Mouse (Mus musculus) heart, embryonic 14.5 days (tissue): ENCODE data around the gene Slc16a8. TPM values are rescaled to one million over a fixed set of nuclear protein-coding genes. Genes with fewer than 3 reads are reported as not detected.

Experiments used
- ATAC-seq: fragments of 200-750 bp; cut with Nextera tagmentation; 2 replicates; pipeline ENCODE4 v1.8.0; 2017; ENCODE audit warnings: low read depth, moderate TSS enrichment; ENCODE audit not compliant: insufficient number of reproducible peaks, insufficient read depth, low FRiP score
- H3K27ac ChIP-seq, 2 experiments: fragments of 200-500 bp in 1 of 2; fragments of 300-500 bp in 1 of 2; sonication (generic) in 1 of 2; replicated peaks in 1 of 2; 2 replicates each; pipeline ENCODE4 v1.5.1; 2012 to 2014; ENCODE audit warnings: low read depth in 2 of 2, low read length in 2 of 2, control low read depth in 1 of 2, mild to moderate bottlenecking in 1 of 2, mixed read lengths in 1 of 2; ENCODE audit not compliant: control insufficient read depth in 1 of 2, insufficient read depth in 1 of 2
- H3K27me3 ChIP-seq: fragments of 300-500 bp; sonication (generic); 2 replicates; pipeline ENCODE4 v1.6.1; 2014; ENCODE audit warnings: mild to moderate bottlenecking, low read length, control low read depth; ENCODE audit not compliant: control insufficient read depth, insufficient read depth
- H3K36me3 ChIP-seq: fragments of 300-500 bp; sonication (generic); 2 replicates; pipeline ENCODE4 v1.6.1; 2014; ENCODE audit warnings: mild to moderate bottlenecking, control low read depth, low read length, mixed read lengths; ENCODE audit not compliant: control insufficient read depth, insufficient read depth
- H3K4me1 ChIP-seq, 2 experiments: fragments of 200-500 bp in 1 of 2; fragments of 300-500 bp in 1 of 2; sonication (generic) in 1 of 2; 2 replicates each; pipeline ENCODE4 v1.6.1; 2012 to 2014; ENCODE audit warnings: low read length in 2 of 2, control low read depth in 1 of 2, mixed read lengths in 1 of 2; ENCODE audit not compliant: control insufficient read depth in 2 of 2, insufficient read depth in 2 of 2
- H3K4me2 ChIP-seq: fragments of 300-500 bp; sonication (generic); 2 replicates; pipeline ENCODE4 v1.6.1; 2014; ENCODE audit warnings: mild to moderate bottlenecking, low read length
- H3K4me3 ChIP-seq, 2 experiments: fragments of 200-500 bp in 1 of 2; fragments of 300-500 bp in 1 of 2; sonication (generic) in 1 of 2; 2 replicates each; pipeline ENCODE4 v1.5.1; 2012 to 2014; ENCODE audit warnings: low read length in 2 of 2, mild to moderate bottlenecking in 2 of 2, control low read depth in 1 of 2, low read depth in 1 of 2, moderate library complexity in 1 of 2; ENCODE audit not compliant: control insufficient read depth in 1 of 2, insufficient read depth in 1 of 2
- H3K9ac ChIP-seq: fragments of 300-500 bp; sonication (generic); 2 replicates; pipeline ENCODE4 v1.6.1; 2014; ENCODE audit warnings: mild to moderate bottlenecking, low read length
- H3K9me3 ChIP-seq: fragments of 300-500 bp; sonication (generic); 2 replicates; pipeline ENCODE4 v1.6.1; 2016; ENCODE audit warnings: low read length, control low read depth; ENCODE audit not compliant: control insufficient read depth
- WGBS: fragments of 180-500 bp; shearing (Covaris S2); extraction: QIAGEN DNeasy Blood & Tissue Kit; methylation state at CpG from one replicate; pipeline ENCODE4 v1.1.7; 2014; 5-methylcytosine and 5-hydroxymethylcytosine counted together
- polyA plus RNA-seq: library from polyadenylated mRNA; unstranded; fragments of >200 nt; fragmentation: Nextera tagmentation; extraction: Ambion mirVana; gene quantifications from 2 replicates; pipeline ENCODE4 v1.2.1, GENCODE M21; 2014

The Slc16a8 gene
- polyA plus RNA-seq, 1 experiment from 2014 or later: 0.28 TPM

DNA sequence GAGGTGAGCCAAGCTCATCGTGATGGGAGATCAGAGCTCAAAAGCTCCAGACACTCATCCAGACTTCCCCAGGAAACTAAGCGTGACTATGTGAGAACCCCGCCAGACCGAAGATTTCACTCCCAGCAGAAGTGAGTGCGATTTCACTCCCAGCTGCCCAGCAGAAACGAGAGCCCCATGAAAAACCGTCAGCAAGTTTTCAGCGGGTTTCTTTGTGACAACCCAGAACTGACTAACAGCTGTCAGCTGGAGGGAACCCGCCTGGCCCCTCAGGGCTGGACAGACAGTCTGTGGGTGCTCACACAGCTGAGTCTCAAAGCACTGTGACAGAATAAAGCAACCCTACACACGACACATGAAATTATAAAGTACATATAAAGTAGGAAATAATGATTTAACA is 23.2 kb upstream of the Slc16a8 start:
- no peak overlapping the region for H3K27ac ChIP-seq
- ATAC-seq: no peak

DNA sequence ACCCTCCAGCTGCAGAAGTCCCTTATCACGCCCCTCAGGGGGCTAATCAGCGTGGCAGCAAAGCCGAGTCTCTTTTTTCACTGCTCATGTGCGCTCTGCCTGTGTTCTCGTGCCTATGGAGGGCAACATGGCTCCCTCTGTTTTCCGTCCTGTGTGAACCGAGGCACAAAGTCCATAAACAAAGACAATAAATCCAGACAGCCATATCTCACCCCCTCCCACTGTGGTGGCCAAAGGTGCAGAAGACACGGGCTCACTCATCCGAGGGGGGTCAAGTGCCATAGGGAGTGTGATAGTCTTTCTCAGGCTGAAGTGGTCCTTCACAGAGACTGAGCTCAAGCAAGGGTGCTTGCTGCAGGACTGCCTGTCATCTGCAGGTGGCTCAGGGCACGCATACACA is 18.5 kb upstream of the Slc16a8 start:
- Histone ChIP-seq H3K27ac (no peak overlapping the region), H3K4me2 (no peak overlapping the region), H3K27me3 (no peaks in the 10 kb centered on the region), H3K4me1 (peaks cover 4 to 7% of the 10 kb centered on the region in 2 experiments; a peak in 2 of 4 replicates), H3K36me3 (no peaks in the 10 kb centered on the region), H3K9ac (no peak overlapping the region), H3K9me3 (no peaks in the 10 kb centered on the region), H3K4me3 (no peak overlapping the region)
- ATAC-seq: no peak
- 41% methylated on average over 10 of the region's 10 CpGs for WGBS

More for the DNA sequence above, 23.2 kb upstream of the Slc16a8 start:
- H3K36me3 ChIP-seq: no peaks in the 10 kb centered on the region
- 0 out of 4 replicates have a peak, but pooled peaks cover 0 to 3% of the 10 kb centered on the region in 2 experiments for H3K4me1 ChIP-seq
- H3K4me3 ChIP-seq: no peak overlapping the region
- no peak overlapping the region for H3K4me2 ChIP-seq
- H3K9me3 ChIP-seq: 0 out of 2 replicates have a peak, but pooled peaks cover 3% of the 10 kb centered on the region
- H3K9ac ChIP-seq: no peak overlapping the region
- H3K27me3 ChIP-seq: no peaks in the 10 kb centered on the region
- WGBS: 56% methylated on average over 10 of the region's 10 CpGs

- H3K4me1 ChIP-seq: peaks cover 4 to 7% of the 10 kb centered on the region in 2 experiments; a peak in 2 of 4 replicates
- H3K27ac ChIP-seq: no peak overlapping the region
- no peaks in the 10 kb centered on the region for H3K36me3 ChIP-seq
- no peak for ATAC-seq
- H3K27me3 ChIP-seq: peaks cover 11% of the 10 kb centered on the region
- H3K9ac ChIP-seq: peak overlapping the region; percentile 55; the same call in 1 of the 2 replicates
- H3K9me3 ChIP-seq: no peaks in the 10 kb centered on the region
- peak overlapping the region; percentile 12 to 36; a peak in 3 of 4 replicates for H3K4me3 ChIP-seq
- H3K4me2 ChIP-seq: peak overlapping the region; percentile 72
- WGBS: 18% methylated on average over 17 of the region's 17 CpGs
Measured at GRCm38 (mm10) chr15:79271124-79271746, 16.7 kb upstream of the Slc16a8 start.

- WGBS: 4% methylated on average over 33 of the region's 33 CpGs
- Histone ChIP-seq H3K9ac (peak overlapping the region; percentile 55), H3K27me3 (peaks cover 14% of the 10 kb centered on the region)
Measured at GRCm38 (mm10) chr15:79270317-79271123, 16.0 kb upstream of the Slc16a8 start.

GRCm38 (mm10) chr15:79268521-79268920 is 14.0 kb upstream of the Slc16a8 start:
- Histone ChIP-seq H3K4me1 (peaks cover 4 to 7% of the 10 kb centered on the region in 2 experiments; a peak in 2 of 4 replicates), H3K9me3 (no peaks in the 10 kb centered on the region), H3K27me3 (peaks cover 18% of the 10 kb centered on the region), H3K4me2 (no peak overlapping the region), H3K4me3 (no peak overlapping the region), H3K36me3 (no peaks in the 10 kb centered on the region), H3K9ac (no peak overlapping the region), H3K27ac (no peak overlapping the region)
- no peak for ATAC-seq
- 38% methylated on average over 1 of the region's 1 CpGs for WGBS

More at GRCm38 (mm10) chr15:79270317-79271123, 16.0 kb upstream of the Slc16a8 start:
- Histone ChIP-seq H3K4me1 (peaks cover 4 to 7% of the 10 kb centered on the region in 2 experiments; a peak in 2 of 4 replicates), H3K4me3 (peak overlapping the region; percentile 36 to 40), H3K9me3 (no peaks in the 10 kb centered on the region), H3K36me3 (no peaks in the 10 kb centered on the region), H3K4me2 (peak overlapping the region; percentile 72), H3K27ac (0 out of 4 replicates have a peak overlapping the region, but pooled peaks of 1 of the 2 experiments have one; percentile 6)
- ATAC-seq: peak; percentile 32; the same call in 1 of the 2 replicates

DNA sequence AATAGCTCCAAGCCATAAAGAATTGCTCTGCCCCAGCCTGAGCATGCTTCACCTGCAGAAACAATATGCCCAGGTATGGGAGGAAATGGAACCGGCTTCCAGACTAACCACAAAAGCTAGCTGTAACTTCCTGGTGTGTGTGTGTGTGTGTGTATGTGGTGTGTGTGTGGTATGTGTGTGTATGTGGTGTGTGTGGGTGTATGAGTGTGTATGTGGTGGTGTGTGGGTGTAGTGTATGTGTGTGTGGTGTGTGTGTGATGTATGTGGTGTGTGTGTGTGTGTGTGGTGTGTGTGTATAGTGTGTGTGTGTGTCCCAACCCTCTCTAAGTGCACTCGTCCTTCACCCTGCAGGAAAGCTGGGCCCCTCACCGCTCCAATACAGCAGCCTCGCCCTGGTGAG is 10.8 kb upstream of the Slc16a8 start:
- Histone ChIP-seq H3K4me1 (peaks cover 8 to 9% of the 10 kb centered on the region in 2 experiments; a peak in 3 of 4 replicates), H3K9ac (no peak overlapping the region), H3K36me3 (no peaks in the 10 kb centered on the region), H3K4me3 (no peak overlapping the region), H3K4me2 (no peak overlapping the region), H3K9me3 (no peaks in the 10 kb centered on the region), H3K27me3 (peaks cover 38% of the 10 kb centered on the region), H3K27ac (no peak overlapping the region)
- ATAC-seq: no peak
- WGBS: 75% methylated on average over 4 of the region's 4 CpGs

- Histone ChIP-seq H3K4me1 (peaks cover 8% of the 10 kb centered on the region in 2 experiments; a peak in 3 of 4 replicates), H3K27me3 (peaks cover 47% of the 10 kb centered on the region), H3K4me2 (no peak overlapping the region), H3K4me3 (no peak overlapping the region), H3K27ac (no peak overlapping the region), H3K9me3 (no peaks in the 10 kb centered on the region), H3K36me3 (no peaks in the 10 kb centered on the region), H3K9ac (no peak overlapping the region)
- ATAC-seq: no peak
- 88% methylated on average over 6 of the region's 6 CpGs for WGBS
Measured at GRCm38 (mm10) chr15:79263726-79264125, 9.2 kb upstream of the Slc16a8 start.
